Mouse (Mus musculus) right cerebral cortex, adult 2 months (tissue): ENCODE measurements around the gene Olfr588-ps1.
"Not testable (repeated sequence)": the region's sequence is repeated elsewhere in the genome, so short reads cannot be mapped to it uniquely, and the experiment has no call there.

Experiments
- DNase-seq, 2 experiments: peaks; one replicate each; pipeline ENCODE4 v3.0.0; 2021 to 2022; ENCODE audit warnings: low spot score in 2 of 2

The Olfr588-ps1 gene

GRCm38 (mm10) chr7:103140579-103140978, at the start of gene Olfr588-ps1:
Gene Olfr588-ps1 (plus strand): TSS chr7:103140879.
- DNase-seq = no peak

GRCm38 (mm10) chr7:103097420-103097819, 43.3 kb upstream of the Olfr588-ps1 start, which contains the start of gene Olfr585:
Gene Olfr585 (plus strand): TSS chr7:103097720.
- no peak for DNase-seq

- DNase-seq = no peak
Measured at GRCm38 (mm10) chr7:103119406-103119805, 21.3 kb upstream of the Olfr588-ps1 start.

DNA sequence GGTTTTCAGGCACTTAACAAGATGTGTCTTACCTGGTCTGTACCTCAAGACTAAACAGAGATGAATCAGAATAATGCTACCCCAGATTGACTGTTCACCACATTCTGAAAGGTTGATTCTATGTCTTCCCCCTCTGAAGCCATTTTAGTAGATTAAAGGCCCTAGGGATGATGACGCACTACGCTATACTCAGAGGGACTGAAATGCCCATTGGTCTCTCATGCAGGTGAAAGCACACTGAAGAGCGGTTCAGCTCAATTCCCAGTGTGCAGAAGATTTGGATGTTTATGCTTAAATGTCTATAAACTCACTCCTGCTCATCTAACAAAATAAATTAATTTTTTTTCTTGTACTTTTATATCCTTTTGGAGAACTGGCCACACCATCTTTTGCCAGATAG, 15.1 kb upstream of the Olfr588-ps1 start, which contains the start of gene Olfr586:
Gene Olfr586 (minus strand): TSS at position 101 of the 400 bp plus-strand sequence.
- no peak for DNase-seq

DNA sequence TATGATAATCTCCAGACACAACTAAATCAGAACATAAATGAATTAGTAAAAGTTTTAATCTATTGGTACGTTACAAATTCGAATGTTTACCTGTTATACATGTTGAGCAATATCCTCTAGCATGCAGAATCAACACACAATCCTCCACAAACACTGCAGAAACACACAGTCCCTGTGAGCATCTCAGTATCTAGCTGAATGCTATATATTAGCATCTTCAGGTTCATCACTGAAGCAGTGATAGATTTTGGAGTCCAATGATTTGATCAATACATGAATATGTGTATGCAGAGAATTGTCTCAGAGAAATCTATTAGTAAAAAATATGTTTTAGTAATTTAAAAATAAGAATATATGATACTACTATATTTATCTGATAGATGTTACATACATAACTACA, 15.6 kb downstream of the Olfr588-ps1 start, which contains the start of gene Olfr589:
Gene Olfr589 (minus strand): TSS at position 101 of the 400 bp plus-strand sequence.
- no peak for DNase-seq

DNA sequence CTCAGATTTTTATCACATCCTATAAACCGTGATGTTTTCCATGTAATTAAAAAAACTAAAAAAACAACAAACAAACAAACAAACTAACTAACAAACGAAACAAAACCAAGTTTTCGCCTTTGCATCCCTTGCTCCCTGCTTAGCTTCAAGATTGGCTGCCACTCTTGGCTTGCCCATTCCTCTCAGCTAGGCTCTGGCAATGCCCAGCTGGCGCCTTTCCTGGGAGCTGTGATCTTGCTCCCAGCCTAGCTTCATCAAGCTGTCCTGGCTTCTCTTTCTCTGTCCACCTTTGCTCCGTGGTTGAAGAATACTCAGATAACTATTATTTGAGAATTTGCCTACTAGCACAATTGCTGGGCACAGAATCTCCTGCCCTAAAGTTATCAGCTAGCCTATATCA, 29.0 kb downstream of the Olfr588-ps1 start:
- no peak for DNase-seq

DNA sequence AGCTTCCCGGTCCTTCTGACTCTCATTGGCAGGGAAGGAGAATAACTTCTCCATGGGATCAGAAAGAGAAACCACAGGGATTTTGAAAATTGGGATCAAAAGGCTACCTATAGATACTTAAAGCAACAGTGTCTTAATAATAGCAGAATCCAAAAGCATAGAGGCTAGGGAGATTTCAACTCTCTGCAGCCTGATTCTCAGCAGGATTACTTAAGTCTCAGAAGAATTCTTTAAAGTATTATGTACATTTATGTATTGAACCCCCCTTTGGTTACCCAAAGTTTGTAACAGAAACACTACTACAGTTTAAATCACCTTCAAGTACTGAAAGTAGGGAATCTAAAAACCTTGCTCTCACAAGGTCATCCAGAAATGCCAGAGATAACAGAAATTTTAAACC, 37.6 kb downstream of the Olfr588-ps1 start, which contains the start of gene Olfr591:
Gene Olfr591 (minus strand): TSS at position 101 of the 400 bp plus-strand sequence.
- DNase-seq = no peak

- not testable (repeated sequence) for DNase-seq
Measured at GRCm38 (mm10) chr7:103184503-103184902, 43.8 kb downstream of the Olfr588-ps1 start, which contains the start of gene Olfr592. Gene Olfr592 (plus strand): TSS chr7:103184803.
